Mouse (Mus musculus): ENCODE results near the gene Fxyd5.
A peak's percentile ranks its signal among the peaks of the same experiment; 100 is the strongest.

Fxyd5 gene

GRCm38 (mm10) chr7:31063074-31063560 lies 20.8 kb upstream of the Fxyd5 start:
- no peak for DNase-seq (ENCODE audit: low spot score in 2 of 2)

- no peak for DNase-seq (ENCODE audit: low spot score in 2 of 2)
Measured at GRCm38 (mm10) chr7:31060621-31061010, 18.3 kb upstream of the Fxyd5 start.

- no peak for DNase-seq (ENCODE audit: low spot score in 2 of 2)
Measured at GRCm38 (mm10) chr7:31059919-31060620, 17.8 kb upstream of the Fxyd5 start.

- DNase-seq (ENCODE audit: low spot score in 2 of 2) = peak; percentile 82 to 87
Measured at GRCm38 (mm10) chr7:31059108-31059507, 16.8 kb upstream of the Fxyd5 start, which contains the start of gene Lgi4. Gene Lgi4 (plus strand): TSS chr7:31059342.

- DNase-seq (ENCODE audit: low spot score in 2 of 2) = no peak
Measured at GRCm38 (mm10) chr7:31058211-31058610, 15.9 kb upstream of the Fxyd5 start.

GRCm38 (mm10) chr7:31057730-31058129 lies 15.4 kb upstream of the Fxyd5 start:
- no peak for DNase-seq (ENCODE audit: low spot score in 2 of 2)

- DNase-seq (ENCODE audit: low spot score in 2 of 2) = no peak
Measured at GRCm38 (mm10) chr7:31057071-31057470, 14.8 kb upstream of the Fxyd5 start, which contains the start of gene Fxyd1. Gene Fxyd1 (minus strand): TSS chr7:31057199.

- no peak for DNase-seq (ENCODE audit: low spot score in 2 of 2)
Measured at GRCm38 (mm10) chr7:31056448-31056847, 14.2 kb upstream of the Fxyd5 start.

- no peak for DNase-seq (ENCODE audit: low spot score in 2 of 2)
Measured at GRCm38 (mm10) chr7:31055883-31056282, 13.6 kb upstream of the Fxyd5 start.

- peak; percentile 70 to 74 for DNase-seq (ENCODE audit: low spot score in 2 of 2)
Measured at GRCm38 (mm10) chr7:31055354-31055824, 13.1 kb upstream of the Fxyd5 start.

- DNase-seq (ENCODE audit: low spot score in 2 of 2) = no peak
Measured at GRCm38 (mm10) chr7:31054661-31055320, 12.5 kb upstream of the Fxyd5 start.

GRCm38 (mm10) chr7:31053882-31054447 lies 11.7 kb upstream of the Fxyd5 start:
- peak; percentile 44 to 65 for DNase-seq (ENCODE audit: low spot score in 2 of 2)

- peak; percentile 81 to 89 for DNase-seq (ENCODE audit: low spot score in 2 of 2)
Measured at GRCm38 (mm10) chr7:31052636-31053434, 10.6 kb upstream of the Fxyd5 start.

- DNase-seq (ENCODE audit: low spot score in 2 of 2) = peak in 1 of 2 experiments; percentile 40
Measured at GRCm38 (mm10) chr7:31052251-31052635, 10.0 kb upstream of the Fxyd5 start.

GRCm38 (mm10) chr7:31051321-31052021 lies 9.2 kb upstream of the Fxyd5 start, which contains the start of gene Fxyd7:
Gene Fxyd7 (minus strand): TSS chr7:31051467.
- peak; percentile 74 for DNase-seq (ENCODE audit: low spot score in 2 of 2)

- DNase-seq (ENCODE audit: low spot score in 2 of 2) = peak; percentile 75 to 86
Measured at GRCm38 (mm10) chr7:31050921-31051320, 8.6 kb upstream of the Fxyd5 start.

- peak; percentile 36 to 49 for DNase-seq (ENCODE audit: low spot score in 2 of 2)
Measured at GRCm38 (mm10) chr7:31050487-31050886, 8.2 kb upstream of the Fxyd5 start.

GRCm38 (mm10) chr7:31049846-31050281 lies 7.6 kb upstream of the Fxyd5 start:
- DNase-seq (ENCODE audit: low spot score in 2 of 2) = peak; percentile 80 to 82

- peak; percentile 82 to 86 for DNase-seq (ENCODE audit: low spot score in 2 of 2)
Measured at GRCm38 (mm10) chr7:31049135-31049845, 7.0 kb upstream of the Fxyd5 start.

- DNase-seq (ENCODE audit: low spot score in 2 of 2) = no peak
Measured at GRCm38 (mm10) chr7:31041662-31042315, 492 bp downstream of the Fxyd5 start.
